Comparison of ENCODE assay signal across 8 mouse cellular contexts in the genomic region with DNA sequence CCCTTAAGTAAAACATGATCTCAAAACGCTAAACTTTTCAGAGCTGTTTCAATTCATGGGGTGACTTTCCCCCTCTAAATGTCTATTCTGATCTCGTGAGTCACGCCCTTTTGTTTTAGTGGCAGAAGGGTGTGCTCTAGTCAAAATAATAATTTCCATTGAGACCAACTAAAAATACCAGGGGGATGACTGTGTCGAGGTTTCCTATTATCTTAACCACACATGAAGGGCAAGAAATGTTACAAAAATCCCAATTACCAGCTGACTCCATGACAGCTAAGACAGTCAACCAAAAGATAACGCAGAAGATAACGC. TPM values are rescaled to one million over a fixed set of nuclear protein-coding genes. Genes with fewer than 3 reads are reported as not detected.
DNase-seq lines count a peak whose midpoint lies in the region; ATAC-seq and TF ChIP-seq lines count a peak whose summit lies in the region.

No protein-coding gene starts in this region.

- peaks cover 57% of the 10 kb centered on the region for H3K79me2 ChIP-seq in myocyte (ENCODE audit: control insufficient read depth, insufficient read depth)

- H3K27me3 ChIP-seq in myocyte (ENCODE audit: control insufficient read depth, insufficient read depth, insufficient read length), result no peaks in the 10 kb centered on the region

- peak overlapping the region; percentile 89; the same call in 1 of the 2 replicates for H3K4me3 ChIP-seq in layer of hippocampus, adult 2 months
- H3K4me3 ChIP-seq in myocyte, result peak overlapping the region; percentile 92

- no peak for TF ChIP-seq CTCF in layer of hippocampus, adult 2 months (conservative IDR thresholded peaks at IDR 0.05)

- peak overlapping the region; percentile 100 for H3ac ChIP-seq in myocyte (ENCODE audit: control insufficient read depth, insufficient read length)

- H3K4me2 ChIP-seq in myocyte (ENCODE audit: low read depth), result peak overlapping the region; percentile 83

- DNase-seq in layer of hippocampus, adult 2 months (ENCODE audit: low spot score in 2 of 2), result no peak
- DNase-seq in layer of hippocampus, postnatal 10 days (ENCODE audit: low spot score in 2 of 2), result no peak
- DNase-seq in gastrocnemius, adult 8-10 months (ENCODE audit: low spot score in 2 of 2), result no peak
- no peak for DNase-seq in urinary bladder, postnatal 14 days (ENCODE audit: low spot score)
- DNase-seq in lung, adult 18-20 months, result no peak

- no peak overlapping the region for H3K27ac ChIP-seq in layer of hippocampus, adult 2 months

- TF ChIP-seq POLR2A in myocyte (IDR thresholded peaks at IDR 0.05; ENCODE audit: insufficient read length, low read depth), result no peak

- H3K36me3 ChIP-seq in myocyte (ENCODE audit: control insufficient read depth, insufficient read depth), result peaks cover 22% of the 10 kb centered on the region

- 0 out of 2 replicates have a peak, but pooled peaks have one; percentile 12 for ATAC-seq in common myeloid progenitor, adult 5-6 weeks (replicated peaks; ENCODE audit: low read depth, poor library complexity, severe bottlenecking)
- ATAC-seq in inflammation-experienced regulatory T-cells, adult 6 months, result peak; percentile 12

TF ChIP-seq in myocyte, 11 proteins besides CTCF, POLR2A, EP300 and RAD21:
- no peak for TF ChIP-seq MYOG (IDR thresholded peaks at IDR 0.05; ENCODE audit: control insufficient read depth in 1 of 3, insufficient read depth in 1 of 3, insufficient read length in 2 of 3, low read depth in 2 of 3)
- TF ChIP-seq USF1 (IDR thresholded peaks at IDR 0.05; ENCODE audit: low read depth), result no peak

RNA-seq across cellular contexts. Expression of gene Slc7a1, which starts 1.3 kb away (rescaled TPM):
- total RNA-seq in layer of hippocampus, adult 2 months (2021), result 10 to 100 TPM; 24.4 to 25.9 TPM
- total RNA-seq in layer of hippocampus, postnatal 10 days (2021), result 10 to 100 TPM; 72.2 to 73.1 TPM
- total RNA-seq in common myeloid progenitor, adult 5-6 weeks (2017), result 21.3 and 30.3 TPM in 2 replicates
- polyA plus RNA-seq in inflammation-experienced regulatory T-cells, adult 6 months (2017; shearing (Covaris generic)), result 10 to 100 TPM in 2 of 3 experiments, 1 to 10 TPM in 1; 8.5 to 21.4 (median 11.4) TPM
- polyA plus RNA-seq in myocyte (2012; fragmentation: generic; extraction: Trizol), result 51.4 TPM
- total RNA-seq in gastrocnemius, adult 8-10 months (2022), result 1 to 10 TPM; 1.5 to 3.5 (median 1.9) TPM
